Mouse (Mus musculus): ENCODE data around the gene Smox. TPM values are rescaled to one million over a fixed set of nuclear protein-coding genes. Genes with fewer than 3 reads are reported as not detected.

The Smox gene
- polyA plus RNA-seq, 1 experiment from 2014 or later: 21.3 TPM

DNA sequence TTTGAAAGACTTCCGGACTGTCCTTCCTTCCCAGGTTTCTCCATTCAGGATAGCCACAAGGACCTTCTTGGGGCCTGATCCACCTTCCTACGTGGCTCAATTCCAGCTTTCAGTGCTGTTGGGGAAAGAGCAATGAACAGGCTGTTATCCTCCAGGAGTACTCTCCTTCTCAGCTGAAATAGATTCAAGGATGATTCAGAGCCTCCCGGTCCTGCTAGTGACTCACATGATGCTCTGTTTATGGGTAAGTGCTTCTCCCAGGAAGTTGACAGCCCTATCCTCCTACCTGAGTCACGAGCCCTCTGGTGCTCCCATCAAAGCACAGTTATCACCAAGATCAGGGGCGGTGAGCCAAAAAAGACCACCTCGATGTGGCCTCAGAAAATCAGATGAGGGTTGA, 7.1 kb upstream of the Smox start:
- WGBS: 70% methylated on average over 6 of the region's 6 CpGs
- peaks cover under 1% of the 10 kb centered on the region; the same call in 1 of the 2 replicates for H3K9me3 ChIP-seq (replicated peaks)
- no peak overlapping the region for H3K27ac ChIP-seq (ENCODE audit: poor library complexity, severe bottlenecking)

GRCm38 (mm10) chr2:131485126-131485525, 6.2 kb upstream of the Smox start:
- H3K9ac ChIP-seq: no peak overlapping the region
- H3K36me3 ChIP-seq: no peaks in the 10 kb centered on the region
- H3K4me1 ChIP-seq (replicated peaks): no peaks in the 10 kb centered on the region
- no peak overlapping the region for H3K27ac ChIP-seq (ENCODE audit: poor library complexity, severe bottlenecking)
- ATAC-seq (ENCODE audit: insufficient number of reproducible peaks, low FRiP score): no peak
- no peaks in the 10 kb centered on the region for H3K9me3 ChIP-seq (replicated peaks)
- no peak overlapping the region for H3K4me2 ChIP-seq
- 81% methylated on average over 15 of the region's 15 CpGs for WGBS
- H3K4me3 ChIP-seq: no peak overlapping the region
- H3K27me3 ChIP-seq (replicated peaks): no peaks in the 10 kb centered on the region

More for the DNA sequence above, 7.1 kb upstream of the Smox start:
- Histone ChIP-seq H3K4me1 (replicated peaks) (no peaks in the 10 kb centered on the region), H3K4me2 (no peak overlapping the region), H3K27me3 (replicated peaks) (no peaks in the 10 kb centered on the region), H3K9ac (no peak overlapping the region), H3K4me3 (no peak overlapping the region), H3K36me3 (no peaks in the 10 kb centered on the region)
- ATAC-seq (ENCODE audit: insufficient number of reproducible peaks, low FRiP score): no peak

DNA sequence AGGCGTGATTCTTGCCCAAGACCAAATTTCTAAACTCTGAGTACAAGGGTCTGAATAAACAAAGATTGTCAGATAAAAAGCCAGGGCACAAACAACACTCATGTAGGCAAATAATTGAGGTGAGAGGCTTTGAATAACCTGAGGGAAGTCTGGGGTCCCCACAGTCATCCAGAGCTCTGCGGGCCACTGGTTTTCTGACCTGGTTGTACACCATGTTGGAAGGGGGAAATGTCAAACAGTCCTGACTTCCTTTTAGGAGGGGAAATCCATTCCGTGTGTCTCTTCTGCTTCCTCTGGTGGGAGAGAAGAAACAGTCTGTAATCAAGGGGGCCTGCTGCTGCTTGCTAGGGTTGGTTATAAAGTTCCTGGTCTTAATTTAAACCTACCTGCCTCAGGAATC, 5.2 kb upstream of the Smox start:
- ATAC-seq (ENCODE audit: insufficient number of reproducible peaks, low FRiP score): no peak
- whole genome bisulfite sequencing: 80% methylated on average over 3 of the region's 3 CpGs

DNA sequence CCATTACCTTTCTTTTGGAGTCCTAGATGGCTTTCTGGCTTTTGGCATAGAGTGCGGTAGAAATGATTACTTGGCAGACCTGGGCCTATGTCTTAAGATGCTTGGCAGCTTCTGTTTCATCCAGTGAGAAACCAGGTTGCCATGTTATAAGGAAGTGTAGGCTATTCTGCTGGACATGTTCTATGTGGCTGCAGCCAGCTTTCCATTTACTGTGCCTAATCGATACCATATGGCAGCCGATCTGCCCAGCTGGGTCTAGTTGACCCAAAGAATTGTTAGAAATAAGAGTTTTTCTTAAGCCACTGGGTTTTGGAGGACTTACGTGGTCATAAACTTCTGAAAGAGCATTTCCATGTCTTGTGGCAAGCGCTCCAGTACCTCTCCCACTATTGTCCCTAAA, 4.0 kb upstream of the Smox start:
- no peaks in the 10 kb centered on the region for H3K9me3 ChIP-seq (replicated peaks)
- no peaks in the 10 kb centered on the region for H3K36me3 ChIP-seq
- ATAC-seq (ENCODE audit: insufficient number of reproducible peaks, low FRiP score): no peak
- no peaks in the 10 kb centered on the region for H3K27me3 ChIP-seq (replicated peaks)
- 88% methylated on average over 5 of the region's 5 CpGs for WGBS
- H3K4me2 ChIP-seq: no peak overlapping the region
- H3K4me3 ChIP-seq: no peak overlapping the region
- peaks cover under 1% of the 10 kb centered on the region; the same call in 1 of the 2 replicates for H3K4me1 ChIP-seq (replicated peaks)
- no peak overlapping the region for H3K27ac ChIP-seq (ENCODE audit: poor library complexity, severe bottlenecking)
- no peak overlapping the region for H3K9ac ChIP-seq

More for the DNA sequence above, 5.2 kb upstream of the Smox start:
- no peak overlapping the region for H3K4me3 ChIP-seq
- no peak overlapping the region for H3K9ac ChIP-seq
- H3K4me1 ChIP-seq (replicated peaks): no peaks in the 10 kb centered on the region
- H3K27ac ChIP-seq (ENCODE audit: poor library complexity, severe bottlenecking): no peak overlapping the region
- no peak overlapping the region for H3K4me2 ChIP-seq
- H3K27me3 ChIP-seq (replicated peaks): no peaks in the 10 kb centered on the region
- no peaks in the 10 kb centered on the region for H3K36me3 ChIP-seq
- H3K9me3 ChIP-seq (replicated peaks): no peaks in the 10 kb centered on the region

GRCm38 (mm10) chr2:131488261-131488660, 3.0 kb upstream of the Smox start:
- Histone ChIP-seq H3K4me3 (no peak overlapping the region), H3K9me3 (replicated peaks) (no peaks in the 10 kb centered on the region), H3K27me3 (replicated peaks) (no peaks in the 10 kb centered on the region), H3K9ac (no peak overlapping the region), H3K36me3 (no peaks in the 10 kb centered on the region), H3K4me1 (replicated peaks) (peaks cover 9% of the 10 kb centered on the region), H3K4me2 (no peak overlapping the region), H3K27ac (ENCODE audit: poor library complexity, severe bottlenecking) (no peak overlapping the region)
- WGBS: 66% methylated on average over 4 of the region's 4 CpGs
- ATAC-seq (ENCODE audit: insufficient number of reproducible peaks, low FRiP score): no peak

DNA sequence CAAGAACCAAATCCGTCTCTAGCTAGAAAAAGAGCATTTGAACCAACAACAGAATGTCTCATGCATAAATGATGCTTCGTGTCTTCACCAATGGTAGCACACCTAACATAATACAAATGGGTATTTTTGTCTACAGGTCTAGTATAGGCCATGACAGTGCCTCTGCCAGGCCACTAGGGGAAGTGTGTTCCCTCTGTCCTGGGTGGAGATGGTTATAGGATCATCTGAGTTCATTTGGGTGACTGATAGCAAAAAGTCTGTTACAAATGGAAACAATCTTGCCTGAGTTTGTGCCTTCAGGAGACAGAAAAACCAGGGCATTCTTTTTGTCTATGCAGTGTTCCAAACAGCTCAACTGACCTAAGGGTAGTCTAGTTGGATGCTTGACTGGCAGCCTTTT, 2.4 kb upstream of the Smox start:
- H3K4me1 ChIP-seq (replicated peaks): peaks cover 13% of the 10 kb centered on the region
- H3K27ac ChIP-seq (ENCODE audit: poor library complexity, severe bottlenecking): no peak overlapping the region
- H3K4me3 ChIP-seq: no peak overlapping the region
- H3K36me3 ChIP-seq: no peaks in the 10 kb centered on the region
- no peak overlapping the region for H3K4me2 ChIP-seq
- 77% methylated on average over 2 of the region's 2 CpGs for WGBS
- no peak overlapping the region for H3K9ac ChIP-seq
- no peaks in the 10 kb centered on the region for H3K27me3 ChIP-seq (replicated peaks)
- no peak for ATAC-seq (ENCODE audit: insufficient number of reproducible peaks, low FRiP score)
- H3K9me3 ChIP-seq (replicated peaks): no peaks in the 10 kb centered on the region

GRCm38 (mm10) chr2:131489591-131489990, 1.7 kb upstream of the Smox start:
- no peaks in the 10 kb centered on the region for H3K36me3 ChIP-seq
- ATAC-seq (ENCODE audit: insufficient number of reproducible peaks, low FRiP score): no peak
- H3K9ac ChIP-seq: no peak overlapping the region
- no peak overlapping the region for H3K27ac ChIP-seq (ENCODE audit: poor library complexity, severe bottlenecking)
- H3K4me1 ChIP-seq (replicated peaks): peaks cover 14% of the 10 kb centered on the region
- no peaks in the 10 kb centered on the region for H3K27me3 ChIP-seq (replicated peaks)
- no peaks in the 10 kb centered on the region for H3K9me3 ChIP-seq (replicated peaks)
- H3K4me3 ChIP-seq: no peak overlapping the region
- no peak overlapping the region for H3K4me2 ChIP-seq
- WGBS: 61% methylated on average over 4 of the region's 4 CpGs

GRCm38 (mm10) chr2:131491707-131492595, 655 bp downstream of the Smox start:
- H3K4me3 ChIP-seq: peak overlapping the region; percentile 85
- H3K4me1 ChIP-seq (replicated peaks): peaks cover 21% of the 10 kb centered on the region
- ATAC-seq (ENCODE audit: insufficient number of reproducible peaks, low FRiP score): peak; percentile 98
- H3K9me3 ChIP-seq (replicated peaks): no peaks in the 10 kb centered on the region
- H3K4me2 ChIP-seq: peak overlapping the region; percentile 97
- peak overlapping the region; percentile 61; the same call in 1 of the 2 replicates for H3K27ac ChIP-seq (ENCODE audit: poor library complexity, severe bottlenecking)
- peak overlapping the region; percentile 92 for H3K9ac ChIP-seq
- under 1% methylated on average over 80 of the region's 102 CpGs for WGBS
- H3K27me3 ChIP-seq (replicated peaks): no peaks in the 10 kb centered on the region
- H3K36me3 ChIP-seq: no peaks in the 10 kb centered on the region

DNA sequence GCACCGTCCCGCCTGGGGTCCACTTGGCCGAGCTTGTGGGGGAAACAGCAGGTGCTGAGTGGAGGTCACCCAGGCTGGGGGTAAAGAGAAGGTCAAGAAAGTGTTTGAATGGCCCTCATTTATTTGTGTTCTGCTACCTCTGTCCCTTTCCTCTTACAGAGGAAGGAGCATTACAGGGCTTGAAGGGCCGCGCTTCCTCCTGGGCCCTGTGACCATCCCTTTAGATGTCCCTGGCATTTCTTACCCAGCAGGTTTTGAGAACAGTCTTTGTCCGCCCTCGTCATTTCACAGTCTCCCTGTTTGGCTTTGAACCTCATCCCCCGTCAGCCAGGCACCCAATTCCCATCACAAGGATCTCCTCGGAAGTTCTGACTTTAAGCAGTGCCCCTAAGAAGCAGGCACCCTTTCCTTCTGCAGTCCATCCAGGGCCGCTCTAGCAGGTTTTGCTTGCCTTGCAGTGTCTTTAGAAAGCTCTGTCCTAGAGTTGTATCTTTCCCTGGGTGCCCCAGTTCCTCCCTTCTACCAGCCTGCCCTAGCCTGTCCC, 1.4 kb downstream of the Smox start:
- H3K9me3 ChIP-seq (replicated peaks): no peaks in the 10 kb centered on the region
- no peaks in the 10 kb centered on the region for H3K36me3 ChIP-seq
- WGBS: 18% methylated on average over 10 of the region's 10 CpGs
- H3K27me3 ChIP-seq (replicated peaks): no peaks in the 10 kb centered on the region; the same call in 1 of the 2 replicates
- peak overlapping the region; percentile 85 for H3K4me3 ChIP-seq
- peak overlapping the region; percentile 92 for H3K9ac ChIP-seq
- 0 out of 2 replicates have a peak overlapping the region, but pooled peaks have one; percentile 61 for H3K27ac ChIP-seq (ENCODE audit: poor library complexity, severe bottlenecking)
- peak overlapping the region; percentile 97 for H3K4me2 ChIP-seq
- ATAC-seq (ENCODE audit: insufficient number of reproducible peaks, low FRiP score): no peak
- H3K4me1 ChIP-seq (replicated peaks): peaks cover 21% of the 10 kb centered on the region

DNA sequence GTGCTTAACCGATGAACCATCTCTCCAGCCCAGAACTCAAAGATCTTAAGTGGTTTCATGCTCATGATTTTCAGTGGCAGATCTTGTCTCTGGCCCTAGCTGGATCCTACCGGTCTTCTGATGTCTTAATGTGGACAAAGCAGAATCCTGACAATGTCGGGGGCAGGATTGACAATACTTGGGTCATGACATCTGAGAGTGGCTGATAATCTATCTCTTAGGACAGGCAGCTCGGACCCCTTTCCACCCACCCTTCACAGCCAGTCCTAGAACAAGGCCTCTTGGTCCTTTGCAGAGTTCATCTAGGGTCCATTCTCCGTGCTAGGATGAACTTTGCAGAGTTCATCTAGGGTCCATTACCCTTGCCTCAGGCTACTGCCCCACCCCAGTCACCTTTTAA, 2.1 kb downstream of the Smox start:
- Histone ChIP-seq H3K4me3 (no peak overlapping the region), H3K27me3 (replicated peaks) (no peaks in the 10 kb centered on the region; the same call in 1 of the 2 replicates), H3K4me2 (peak overlapping the region; percentile 97), H3K4me1 (replicated peaks) (peaks cover 25% of the 10 kb centered on the region), H3K9ac (no peak overlapping the region), H3K27ac (ENCODE audit: poor library complexity, severe bottlenecking) (no peak overlapping the region), H3K36me3 (no peaks in the 10 kb centered on the region), H3K9me3 (replicated peaks) (no peaks in the 10 kb centered on the region)
- WGBS: 36% methylated on average over 5 of the region's 5 CpGs
- no peak for ATAC-seq (ENCODE audit: insufficient number of reproducible peaks, low FRiP score)

GRCm38 (mm10) chr2:131495256-131495655, 4.0 kb downstream of the Smox start:
- H3K4me2 ChIP-seq: no peak overlapping the region

More at GRCm38 (mm10) chr2:131495256-131495655, 4.0 kb downstream of the Smox start:
- no peak for ATAC-seq (ENCODE audit: insufficient number of reproducible peaks, low FRiP score)
- Histone ChIP-seq H3K4me1 (replicated peaks) (peaks cover 29% of the 10 kb centered on the region), H3K36me3 (no peaks in the 10 kb centered on the region), H3K4me3 (no peak overlapping the region), H3K27me3 (replicated peaks) (no peaks in the 10 kb centered on the region; the same call in 1 of the 2 replicates), H3K9ac (no peak overlapping the region), H3K9me3 (replicated peaks) (no peaks in the 10 kb centered on the region), H3K27ac (ENCODE audit: poor library complexity, severe bottlenecking) (no peak overlapping the region)
- WGBS: 77% methylated on average over 3 of the region's 3 CpGs

Measured in heart, embryonic 12.5 days (tissue).